Mouse (Mus musculus): Measurements from ENCODE around the gene Spock1. TPM values are rescaled to one million over a fixed set of nuclear protein-coding genes. Genes with fewer than 3 reads are reported as not detected.
A peak's percentile ranks its signal among the peaks of the same experiment; 100 is the strongest.

The Spock1 gene
- polyA plus RNA-seq, 1 experiment from 2014 or later = 12.5 TPM

DNA sequence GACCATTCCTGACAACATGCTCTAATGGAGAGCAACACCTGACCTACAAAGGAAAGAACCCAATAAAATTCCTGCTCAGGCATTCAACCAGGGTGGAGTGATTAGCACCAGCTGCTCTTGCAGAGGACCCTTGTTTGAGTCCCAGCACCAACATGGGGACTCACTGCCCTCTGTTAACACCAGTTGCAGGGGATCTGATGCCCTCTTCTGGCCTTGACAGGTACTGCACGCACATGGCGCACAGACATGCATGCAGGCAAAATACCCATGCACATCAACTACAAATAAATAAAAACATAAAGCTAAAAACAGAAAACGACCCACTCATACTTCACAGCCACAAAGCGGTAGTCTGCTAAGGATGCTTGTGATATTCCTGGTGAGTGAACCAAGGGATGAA lies 119.8 kb downstream of the Spock1 start:
- H3K36me3 ChIP-seq (ENCODE audit: control insufficient read depth, insufficient read depth, low read length) = no peaks in the 10 kb centered on the region
- H3K9ac ChIP-seq (ENCODE audit: low read depth, low read length) = no peak overlapping the region
- H3K27me3 ChIP-seq (replicated peaks; ENCODE audit: control insufficient read depth, insufficient read depth, low read length) = no peaks in the 10 kb centered on the region
- ATAC-seq (ENCODE audit: low read depth) (no peak), DNase-seq (ENCODE audit: low spot score) (no peak)
- no peak overlapping the region for H3K27ac ChIP-seq (replicated peaks; ENCODE audit: low read depth, low read length)
- WGBS = 93% methylated on average over 4 of the region's 4 CpGs
- 0 out of 2 replicates have a peak, but pooled peaks cover 3% of the 10 kb centered on the region for H3K9me3 ChIP-seq (ENCODE audit: control insufficient read depth, low read length)
- no peak overlapping the region for H3K4me2 ChIP-seq (ENCODE audit: low read depth, low read length)
- H3K4me1 ChIP-seq (ENCODE audit: control insufficient read depth, insufficient read depth, low read length) = no peaks in the 10 kb centered on the region
- H3K4me3 ChIP-seq (ENCODE audit: low read depth, low read length) = no peak overlapping the region

DNA sequence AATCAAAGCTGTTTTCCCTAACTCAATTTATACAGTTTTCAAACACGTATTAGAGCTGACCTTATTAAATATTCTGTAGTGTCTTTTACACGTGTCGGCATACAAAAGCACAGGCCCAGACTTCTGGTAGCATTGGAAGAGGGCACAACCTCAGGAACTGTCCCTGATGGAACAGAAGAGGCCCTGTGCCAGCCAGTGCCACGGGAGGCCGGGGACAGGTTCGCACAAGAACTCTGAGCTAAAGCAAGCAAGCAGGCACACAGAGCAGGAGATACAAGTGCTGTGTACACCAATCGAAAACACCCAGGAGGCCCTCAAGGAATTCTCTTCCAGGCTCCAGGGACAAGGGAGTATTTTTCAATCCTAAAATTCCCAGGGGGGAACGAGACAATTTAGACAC lies 121.9 kb downstream of the Spock1 start:
- WGBS = 69% methylated on average over 8 of the region's 8 CpGs
- Histone ChIP-seq H3K4me1 (ENCODE audit: control insufficient read depth, insufficient read depth, low read length) (no peaks in the 10 kb centered on the region), H3K27me3 (replicated peaks; ENCODE audit: control insufficient read depth, insufficient read depth, low read length) (no peaks in the 10 kb centered on the region), H3K4me3 (ENCODE audit: low read depth, low read length) (no peak overlapping the region), H3K36me3 (ENCODE audit: control insufficient read depth, insufficient read depth, low read length) (no peaks in the 10 kb centered on the region), H3K27ac (replicated peaks; ENCODE audit: low read depth, low read length) (no peak overlapping the region), H3K4me2 (ENCODE audit: low read depth, low read length) (no peak overlapping the region), H3K9me3 (ENCODE audit: control insufficient read depth, low read length) (0 out of 2 replicates have a peak, but pooled peaks cover 3% of the 10 kb centered on the region), H3K9ac (ENCODE audit: low read depth, low read length) (no peak overlapping the region)
- DNase-seq (ENCODE audit: low spot score) (peak; percentile 35), ATAC-seq (ENCODE audit: low read depth) (no peak)

DNA sequence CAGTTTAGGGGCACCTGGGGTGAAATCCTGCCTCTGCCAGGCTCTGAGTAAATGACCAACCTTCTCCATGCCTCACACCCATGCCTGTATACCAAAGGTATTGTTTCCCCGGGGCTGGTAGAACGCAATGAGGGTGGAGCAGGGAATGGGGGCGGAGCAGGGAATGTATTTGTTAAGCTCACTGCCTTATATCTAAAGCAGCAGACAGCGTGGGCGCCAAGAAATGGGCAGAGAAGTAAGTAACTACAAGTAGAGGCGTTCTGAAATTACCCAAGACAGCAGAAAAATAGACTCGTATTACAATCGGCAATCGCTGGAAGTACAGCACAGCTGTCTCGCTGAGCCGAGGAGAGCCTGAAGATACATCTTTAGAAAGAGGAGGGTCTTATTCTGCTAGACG lies 125.2 kb downstream of the Spock1 start:
- no peaks in the 10 kb centered on the region for H3K4me1 ChIP-seq (ENCODE audit: control insufficient read depth, insufficient read depth, low read length)
- no peaks in the 10 kb centered on the region for H3K36me3 ChIP-seq (ENCODE audit: control insufficient read depth, insufficient read depth, low read length)
- H3K27me3 ChIP-seq (replicated peaks; ENCODE audit: control insufficient read depth, insufficient read depth, low read length) = no peaks in the 10 kb centered on the region
- no peak overlapping the region for H3K27ac ChIP-seq (replicated peaks; ENCODE audit: low read depth, low read length)
- H3K9ac ChIP-seq (ENCODE audit: low read depth, low read length) = no peak overlapping the region
- 67% methylated on average over 12 of the region's 12 CpGs for WGBS
- DNase-seq (ENCODE audit: low spot score) = peak; percentile 35
- H3K4me3 ChIP-seq (ENCODE audit: low read depth, low read length) = no peak overlapping the region
- ATAC-seq (ENCODE audit: low read depth) = peak; percentile 34; the same call in 1 of the 2 replicates
- 0 out of 2 replicates have a peak, but pooled peaks cover 4% of the 10 kb centered on the region for H3K9me3 ChIP-seq (ENCODE audit: control insufficient read depth, low read length)
- no peak overlapping the region for H3K4me2 ChIP-seq (ENCODE audit: low read depth, low read length)

DNA sequence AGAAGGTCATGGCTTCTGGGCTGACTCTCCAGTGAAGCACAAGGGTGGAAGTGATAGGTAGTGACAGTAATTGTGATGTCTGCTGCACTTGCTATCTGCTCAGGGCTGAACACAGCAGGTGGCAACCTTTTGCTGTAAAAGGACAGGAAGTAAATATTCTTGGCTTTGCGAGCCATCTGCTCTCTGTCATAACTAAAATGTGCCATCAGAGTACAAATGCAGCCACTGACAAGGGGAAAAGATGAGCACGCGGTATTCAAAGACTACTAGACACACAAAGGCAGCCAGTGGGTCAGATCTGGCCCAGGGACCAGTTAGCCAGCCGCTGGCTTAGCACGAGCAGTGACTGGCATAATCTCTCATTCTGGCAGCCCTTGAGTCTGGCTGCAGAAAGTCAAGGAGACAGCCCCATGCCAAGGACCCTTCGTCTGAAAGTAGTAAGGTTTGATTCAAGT lies 126.0 kb downstream of the Spock1 start:
- Histone ChIP-seq H3K4me1 (ENCODE audit: control insufficient read depth, insufficient read depth, low read length) (no peaks in the 10 kb centered on the region), H3K9ac (ENCODE audit: low read depth, low read length) (no peak overlapping the region), H3K36me3 (ENCODE audit: control insufficient read depth, insufficient read depth, low read length) (no peaks in the 10 kb centered on the region), H3K27me3 (replicated peaks; ENCODE audit: control insufficient read depth, insufficient read depth, low read length) (no peaks in the 10 kb centered on the region), H3K4me2 (ENCODE audit: low read depth, low read length) (no peak overlapping the region), H3K27ac (replicated peaks; ENCODE audit: low read depth, low read length) (no peak overlapping the region), H3K9me3 (ENCODE audit: control insufficient read depth, low read length) (0 out of 2 replicates have a peak, but pooled peaks cover 4% of the 10 kb centered on the region), H3K4me3 (ENCODE audit: low read depth, low read length) (no peak overlapping the region)
- 84% methylated on average over 6 of the region's 6 CpGs for WGBS
- DNase-seq (ENCODE audit: low spot score) (peak; percentile 51), ATAC-seq (ENCODE audit: low read depth) (0 out of 2 replicates have a peak, but pooled peaks have one; percentile 21)

DNA sequence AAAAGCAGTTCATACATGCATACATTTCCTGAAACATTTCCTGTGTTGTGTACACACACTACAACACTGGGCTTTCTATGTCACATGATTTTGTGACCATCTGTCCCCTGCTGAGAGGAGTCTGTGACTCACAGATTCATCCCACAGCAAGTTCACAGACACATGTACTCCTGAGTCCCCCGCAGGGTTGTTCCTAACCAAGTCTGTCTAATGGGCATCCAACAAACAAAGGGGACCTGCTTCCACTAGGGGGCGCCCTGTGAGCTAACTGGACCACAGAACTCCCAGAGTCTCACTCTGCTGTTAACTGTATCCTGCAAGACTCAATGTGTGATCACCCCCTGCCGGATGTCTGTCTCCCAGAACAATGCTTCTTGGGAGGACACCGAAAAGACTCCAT lies 129.0 kb downstream of the Spock1 start:
- no peak overlapping the region for H3K9ac ChIP-seq (ENCODE audit: low read depth, low read length)
- DNase-seq (ENCODE audit: low spot score) (no peak), ATAC-seq (ENCODE audit: low read depth) (no peak)
- H3K27ac ChIP-seq (replicated peaks; ENCODE audit: low read depth, low read length) = no peak overlapping the region
- 0 out of 2 replicates have a peak, but pooled peaks cover 4% of the 10 kb centered on the region for H3K9me3 ChIP-seq (ENCODE audit: control insufficient read depth, low read length)
- no peak overlapping the region for H3K4me2 ChIP-seq (ENCODE audit: low read depth, low read length)
- H3K27me3 ChIP-seq (replicated peaks; ENCODE audit: control insufficient read depth, insufficient read depth, low read length) = no peaks in the 10 kb centered on the region
- H3K36me3 ChIP-seq (ENCODE audit: control insufficient read depth, insufficient read depth, low read length) = no peaks in the 10 kb centered on the region
- no peaks in the 10 kb centered on the region for H3K4me1 ChIP-seq (ENCODE audit: control insufficient read depth, insufficient read depth, low read length)
- 69% methylated on average over 4 of the region's 4 CpGs for WGBS
- H3K4me3 ChIP-seq (ENCODE audit: low read depth, low read length) = no peak overlapping the region

DNA sequence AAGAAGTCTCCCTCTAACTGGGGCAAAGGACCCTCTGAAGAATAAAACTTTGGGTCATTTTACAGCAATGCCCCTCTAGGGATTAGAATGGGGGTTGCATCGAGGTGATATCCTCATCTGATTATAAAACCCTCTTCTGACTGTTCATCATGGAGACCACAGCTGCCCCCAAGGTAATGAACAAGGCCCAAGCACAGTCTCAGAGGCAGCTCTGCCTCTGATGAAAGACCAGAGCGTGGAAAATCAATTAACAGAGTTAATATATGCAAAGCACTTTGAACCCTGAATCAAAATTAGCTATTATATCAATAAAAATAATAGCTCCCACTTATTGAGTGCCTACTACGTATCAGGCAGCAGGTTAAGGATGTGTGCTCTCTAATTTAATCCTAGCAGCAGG lies 129.6 kb downstream of the Spock1 start:
- no peak overlapping the region for H3K4me3 ChIP-seq (ENCODE audit: low read depth, low read length)
- H3K9ac ChIP-seq (ENCODE audit: low read depth, low read length) = no peak overlapping the region
- 76% methylated on average over 3 of the region's 3 CpGs for WGBS
- H3K36me3 ChIP-seq (ENCODE audit: control insufficient read depth, insufficient read depth, low read length) = no peaks in the 10 kb centered on the region
- DNase-seq (ENCODE audit: low spot score) = no peak
- 0 out of 2 replicates have a peak, but pooled peaks cover 4% of the 10 kb centered on the region for H3K9me3 ChIP-seq (ENCODE audit: control insufficient read depth, low read length)
- ATAC-seq (ENCODE audit: low read depth) = no peak
- H3K27ac ChIP-seq (replicated peaks; ENCODE audit: low read depth, low read length) = no peak overlapping the region
- H3K4me2 ChIP-seq (ENCODE audit: low read depth, low read length) = no peak overlapping the region
- no peaks in the 10 kb centered on the region for H3K27me3 ChIP-seq (replicated peaks; ENCODE audit: control insufficient read depth, insufficient read depth, low read length)
- H3K4me1 ChIP-seq (ENCODE audit: control insufficient read depth, insufficient read depth, low read length) = no peaks in the 10 kb centered on the region

DNA sequence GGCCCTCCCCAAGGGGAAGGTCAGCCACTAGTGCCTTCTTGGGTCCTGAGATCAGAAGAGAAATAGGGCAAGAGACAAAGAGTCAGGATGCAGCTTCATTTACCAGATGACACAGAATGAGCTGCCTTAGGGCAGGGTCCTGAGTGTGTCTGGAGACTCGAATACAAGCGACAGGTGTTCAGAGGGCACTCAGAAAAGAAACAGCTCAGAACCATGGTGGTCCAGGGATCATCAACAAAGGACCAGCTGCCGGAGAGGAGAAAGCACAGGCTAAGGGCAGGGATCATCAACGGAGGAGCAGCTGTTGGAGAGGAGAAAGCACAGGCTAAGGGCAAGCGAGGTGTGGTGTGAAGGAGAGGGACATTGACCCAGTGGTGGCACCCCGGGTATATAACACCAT lies 136.1 kb downstream of the Spock1 start:
- no peaks in the 10 kb centered on the region for H3K4me1 ChIP-seq (ENCODE audit: control insufficient read depth, insufficient read depth, low read length)
- ATAC-seq (ENCODE audit: low read depth) (no peak), DNase-seq (ENCODE audit: low spot score) (peak; percentile 32)
- H3K9ac ChIP-seq (ENCODE audit: low read depth, low read length) = no peak overlapping the region
- H3K4me3 ChIP-seq (ENCODE audit: low read depth, low read length) = no peak overlapping the region
- 76% methylated on average over 6 of the region's 6 CpGs for WGBS
- H3K4me2 ChIP-seq (ENCODE audit: low read depth, low read length) = no peak overlapping the region
- no peak overlapping the region for H3K27ac ChIP-seq (replicated peaks; ENCODE audit: low read depth, low read length)
- H3K27me3 ChIP-seq (replicated peaks; ENCODE audit: control insufficient read depth, insufficient read depth, low read length) = no peaks in the 10 kb centered on the region
- peaks cover 4% of the 10 kb centered on the region; the same call in 1 of the 2 replicates for H3K9me3 ChIP-seq (ENCODE audit: control insufficient read depth, low read length)
- H3K36me3 ChIP-seq (ENCODE audit: control insufficient read depth, insufficient read depth, low read length) = no peaks in the 10 kb centered on the region

DNA sequence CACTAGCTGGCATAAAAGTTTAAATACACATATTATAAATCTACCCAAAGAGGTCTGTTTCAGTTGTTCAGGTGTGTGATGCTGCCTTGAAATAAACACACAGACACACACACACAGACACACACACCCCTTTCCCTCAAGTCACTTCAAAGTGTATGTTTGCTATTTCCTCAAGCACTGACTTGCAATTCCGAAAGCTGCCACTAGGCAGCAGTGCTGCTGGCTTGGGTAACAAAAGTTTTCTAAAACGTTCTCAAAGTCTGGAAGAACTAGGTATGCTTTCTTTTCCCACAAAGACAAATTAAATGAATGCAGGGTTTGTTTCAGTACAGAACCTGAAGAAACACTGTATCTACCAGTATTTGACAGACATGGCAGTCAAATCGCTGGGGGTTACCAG lies 141.4 kb downstream of the Spock1 start:
- no peak overlapping the region for H3K9ac ChIP-seq (ENCODE audit: low read depth, low read length)
- H3K9me3 ChIP-seq (ENCODE audit: control insufficient read depth, low read length) = peaks cover 4% of the 10 kb centered on the region; the same call in 1 of the 2 replicates
- no peak overlapping the region for H3K4me3 ChIP-seq (ENCODE audit: low read depth, low read length)
- H3K4me1 ChIP-seq (ENCODE audit: control insufficient read depth, insufficient read depth, low read length) = no peaks in the 10 kb centered on the region
- no peaks in the 10 kb centered on the region for H3K27me3 ChIP-seq (replicated peaks; ENCODE audit: control insufficient read depth, insufficient read depth, low read length)
- no peak overlapping the region for H3K4me2 ChIP-seq (ENCODE audit: low read depth, low read length)
- H3K36me3 ChIP-seq (ENCODE audit: control insufficient read depth, insufficient read depth, low read length) = no peaks in the 10 kb centered on the region
- no peak for ATAC-seq (ENCODE audit: low read depth)
- H3K27ac ChIP-seq (replicated peaks; ENCODE audit: low read depth, low read length) = no peak overlapping the region
- 56% methylated on average over 3 of the region's 3 CpGs for WGBS
- no peak for DNase-seq (ENCODE audit: low spot score)

DNA sequence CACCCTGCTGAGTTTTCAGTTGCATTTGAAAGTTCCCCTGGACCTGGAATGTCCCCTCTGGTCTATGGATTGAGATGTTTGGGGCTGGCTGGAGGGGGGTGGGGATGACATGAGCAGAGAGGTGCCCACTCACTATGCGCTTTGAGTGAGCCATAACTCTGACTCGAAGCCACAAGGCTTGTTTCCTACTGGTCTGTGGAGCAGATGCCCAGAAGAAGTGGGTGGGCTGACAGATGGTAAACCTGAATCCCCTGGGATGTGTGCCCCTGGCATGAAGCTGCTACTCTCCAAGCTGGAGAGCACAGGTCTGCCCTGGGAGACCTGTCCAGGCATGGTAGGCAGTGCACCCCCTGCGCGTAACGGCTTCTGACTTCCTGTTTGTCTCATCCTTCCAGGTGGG lies 147.0 kb downstream of the Spock1 start:
- H3K36me3 ChIP-seq (ENCODE audit: control insufficient read depth, insufficient read depth, low read length) = no peaks in the 10 kb centered on the region
- WGBS = 88% methylated on average over 5 of the region's 5 CpGs
- no peak overlapping the region for H3K4me2 ChIP-seq (ENCODE audit: low read depth, low read length)
- H3K9ac ChIP-seq (ENCODE audit: low read depth, low read length) = no peak overlapping the region
- H3K4me3 ChIP-seq (ENCODE audit: low read depth, low read length) = no peak overlapping the region
- H3K27me3 ChIP-seq (replicated peaks; ENCODE audit: control insufficient read depth, insufficient read depth, low read length) = no peaks in the 10 kb centered on the region
- ATAC-seq (ENCODE audit: low read depth) (no peak), DNase-seq (ENCODE audit: low spot score) (no peak)
- no peaks in the 10 kb centered on the region for H3K4me1 ChIP-seq (ENCODE audit: control insufficient read depth, insufficient read depth, low read length)
- H3K9me3 ChIP-seq (ENCODE audit: control insufficient read depth, low read length) = no peaks in the 10 kb centered on the region
- H3K27ac ChIP-seq (replicated peaks; ENCODE audit: low read depth, low read length) = no peak overlapping the region
